Mouse (Mus musculus) frontal cortex, adult (tissue): ENCODE data around the gene Aldh18a1.
"Not testable (repeated sequence)": the region's sequence is repeated elsewhere in the genome, so short reads cannot be mapped to it uniquely, and the experiment has no call there.

ENCODE experiments used
- ATAC-seq: cut with Nextera tagmentation; 2 replicates; pipeline ENCODE4 v1.9.2; 2017; ENCODE audit warnings: mild to moderate bottlenecking, moderate library complexity, mixed read lengths; ENCODE audit not compliant: low TSS enrichment

Gene Aldh18a1

DNA sequence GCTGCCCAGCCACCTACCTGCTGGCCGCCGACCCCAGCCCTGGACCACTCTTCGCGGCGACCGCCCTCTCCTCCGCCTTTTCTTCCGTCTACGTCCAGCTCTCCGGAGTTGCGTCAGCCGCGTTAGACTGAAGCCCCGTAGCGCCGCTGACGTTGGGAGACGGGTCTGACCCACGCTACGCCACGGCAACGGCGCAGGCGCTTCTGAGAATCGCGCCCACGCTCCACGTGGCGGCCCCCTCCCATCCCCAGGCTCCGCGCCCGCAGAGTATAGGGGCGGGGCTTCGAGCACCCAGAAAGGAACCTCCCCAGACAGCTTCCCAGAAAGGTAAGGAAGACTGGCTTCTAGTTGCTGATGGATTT is at the start of gene Aldh18a1:
TSS of gene Aldh18a1 (minus strand) at position 171 of the 362 bp plus-strand sequence.
- ATAC-seq = peak; percentile 91

GRCm38 (mm10) chr19:40637601-40638000 is 49.3 kb upstream of the Aldh18a1 start:
- ATAC-seq = no peak

GRCm38 (mm10) chr19:40637091-40637490 is 48.8 kb upstream of the Aldh18a1 start:
- no peak for ATAC-seq

DNA sequence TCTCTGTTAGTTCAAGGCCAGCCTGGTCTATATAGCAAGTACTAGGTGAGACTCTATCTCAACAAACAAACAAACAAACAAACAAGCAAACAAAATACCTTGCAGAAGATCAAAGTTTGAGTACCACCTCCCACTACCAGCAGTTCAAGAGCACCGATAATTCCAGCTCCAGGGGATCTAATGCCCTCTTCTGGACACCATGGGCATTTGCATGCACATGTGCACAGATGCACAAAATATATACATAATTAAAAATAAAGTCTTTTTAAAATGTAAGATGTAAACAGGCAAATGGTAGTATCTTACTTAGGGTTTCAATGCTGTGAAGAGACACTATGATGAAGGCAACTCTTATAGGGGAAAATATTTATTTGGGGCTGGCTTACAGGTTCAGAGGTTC is 44.9 kb upstream of the Aldh18a1 start:
- ATAC-seq = no peak

DNA sequence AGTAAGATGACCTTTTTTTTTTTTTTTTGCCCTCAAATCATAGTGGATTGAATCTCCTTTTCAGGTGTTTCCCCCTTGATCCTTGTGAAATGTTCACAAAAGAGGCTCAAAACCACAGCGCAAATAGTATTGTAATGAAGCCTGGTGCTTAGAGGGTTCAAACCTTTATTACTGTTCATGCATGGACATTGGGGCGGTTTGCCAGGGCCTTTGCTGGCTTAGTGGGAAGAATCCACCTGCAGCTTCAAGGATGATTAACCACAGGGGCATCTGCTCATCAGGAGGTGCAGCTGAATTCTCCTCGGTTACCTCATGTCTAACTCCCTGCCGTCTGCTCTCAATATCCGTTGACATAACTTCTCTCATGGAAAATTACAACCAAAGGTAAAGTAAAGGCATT is 44.4 kb upstream of the Aldh18a1 start:
- ATAC-seq = no peak

DNA sequence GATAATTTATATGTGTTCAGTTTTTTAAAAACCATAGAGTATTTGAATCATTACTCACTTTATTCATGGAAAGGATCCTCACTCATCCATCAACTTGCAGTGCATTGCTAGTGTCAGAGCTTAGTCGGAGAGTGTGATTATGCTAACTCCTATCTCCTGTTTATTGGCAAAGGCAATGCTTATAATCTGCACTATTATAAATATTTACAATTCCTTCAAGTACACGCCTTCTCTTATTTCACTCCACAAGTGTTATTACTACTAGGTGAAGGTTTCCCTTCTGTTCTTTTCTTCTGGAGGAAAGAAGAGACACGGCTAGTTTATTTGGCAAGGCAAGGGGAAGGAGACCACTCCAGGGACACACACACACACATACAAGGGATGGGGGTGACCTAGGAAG is 43.9 kb upstream of the Aldh18a1 start:
- no peak for ATAC-seq

- peak; percentile 24 for ATAC-seq
Measured at GRCm38 (mm10) chr19:40630606-40631005, 42.3 kb upstream of the Aldh18a1 start.

DNA sequence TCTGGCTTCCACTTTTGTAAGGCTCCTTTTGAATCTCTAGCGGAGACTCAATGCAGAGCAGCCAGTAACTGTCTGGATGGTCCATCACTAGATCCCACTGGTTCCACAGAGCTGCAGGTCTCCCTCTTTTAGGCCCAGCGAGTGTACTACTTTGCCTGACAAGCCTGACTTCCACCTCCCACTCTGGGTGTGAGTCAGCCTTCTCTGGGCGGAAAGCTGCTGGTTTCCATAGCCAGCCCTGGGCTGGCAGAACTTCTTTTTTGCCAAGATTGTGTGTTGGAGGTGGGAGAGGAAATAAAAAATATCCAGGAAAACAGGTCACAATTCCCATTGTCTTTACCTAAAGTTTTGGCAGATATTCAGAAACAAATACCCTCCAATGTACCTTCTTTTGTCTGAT is 41.8 kb upstream of the Aldh18a1 start:
- ATAC-seq = peak; percentile 99

DNA sequence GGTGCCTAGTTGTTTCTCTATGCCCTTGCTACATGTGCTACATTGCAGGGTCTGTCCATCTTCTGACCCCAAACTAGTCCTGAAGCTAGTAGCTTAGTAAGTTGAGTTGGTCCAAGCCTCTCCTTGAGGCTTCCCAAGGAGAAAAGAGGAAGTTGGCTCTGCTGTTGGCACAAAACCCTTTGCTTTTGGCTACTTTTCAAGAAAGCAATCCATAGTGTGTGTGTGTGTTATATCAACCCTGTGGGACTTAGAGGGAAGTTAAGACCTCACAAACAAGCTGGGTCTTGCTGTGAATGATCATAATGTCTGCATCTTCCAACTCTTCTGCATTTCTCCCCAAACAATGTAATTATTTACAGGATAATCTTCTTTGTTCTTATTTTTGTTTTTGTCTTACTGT is 40.7 kb upstream of the Aldh18a1 start:
- ATAC-seq = no peak

GRCm38 (mm10) chr19:40625935-40626334 is 37.7 kb upstream of the Aldh18a1 start:
- no peak for ATAC-seq

- not testable (repeated sequence) for ATAC-seq
Measured at GRCm38 (mm10) chr19:40621616-40622015, 33.4 kb upstream of the Aldh18a1 start.

DNA sequence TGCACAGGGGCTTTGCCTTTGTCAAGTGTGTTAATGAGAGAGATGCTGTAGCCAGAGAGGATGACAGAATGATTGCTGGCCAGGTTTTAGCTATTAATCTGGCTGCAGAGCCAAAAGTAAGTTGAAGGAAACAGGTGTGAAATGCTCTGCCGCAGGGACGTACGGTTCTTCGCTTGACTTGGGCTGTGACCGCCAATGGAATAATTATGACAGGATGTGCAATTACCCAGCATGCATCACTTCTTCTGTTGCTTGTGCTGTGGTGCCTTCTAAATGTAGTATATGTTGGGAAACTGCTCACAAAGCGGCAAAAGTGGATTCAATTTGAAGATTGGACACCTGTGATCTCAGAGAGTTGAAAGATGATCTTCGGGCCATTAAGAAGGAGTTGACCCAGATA is 27.8 kb upstream of the Aldh18a1 start:
- ATAC-seq = no peak

GRCm38 (mm10) chr19:40614811-40615210 is 26.5 kb upstream of the Aldh18a1 start:
- no peak for ATAC-seq

GRCm38 (mm10) chr19:40611830-40612506 is 23.7 kb upstream of the Aldh18a1 start, which contains the start of the genes Tctn3 and Entpd1:
Gene Tctn3, minus strand, starts transcription at chr19:40612233.
Gene Entpd1, plus strand, starts transcription at chr19:40612366.
- ATAC-seq = peak; percentile 100

DNA sequence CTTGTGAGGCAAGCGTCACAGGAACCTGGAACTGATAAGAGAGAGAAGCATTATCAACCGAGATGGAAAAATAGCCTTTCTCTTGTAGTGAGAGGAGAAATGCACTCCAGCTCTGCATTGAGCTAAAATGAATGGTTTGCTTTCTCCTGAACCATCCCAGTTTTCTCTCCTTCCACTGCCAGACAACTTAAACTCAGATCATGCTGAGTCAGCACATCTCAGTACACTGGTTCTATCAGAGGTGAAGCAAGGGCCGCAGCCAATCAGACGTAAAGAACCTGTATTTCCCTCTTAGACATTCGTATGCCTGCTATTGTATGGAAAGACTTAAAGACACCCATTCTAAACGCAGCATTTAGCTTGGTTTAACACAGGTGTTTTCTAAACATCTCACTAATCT is 19.4 kb upstream of the Aldh18a1 start:
- no peak for ATAC-seq

DNA sequence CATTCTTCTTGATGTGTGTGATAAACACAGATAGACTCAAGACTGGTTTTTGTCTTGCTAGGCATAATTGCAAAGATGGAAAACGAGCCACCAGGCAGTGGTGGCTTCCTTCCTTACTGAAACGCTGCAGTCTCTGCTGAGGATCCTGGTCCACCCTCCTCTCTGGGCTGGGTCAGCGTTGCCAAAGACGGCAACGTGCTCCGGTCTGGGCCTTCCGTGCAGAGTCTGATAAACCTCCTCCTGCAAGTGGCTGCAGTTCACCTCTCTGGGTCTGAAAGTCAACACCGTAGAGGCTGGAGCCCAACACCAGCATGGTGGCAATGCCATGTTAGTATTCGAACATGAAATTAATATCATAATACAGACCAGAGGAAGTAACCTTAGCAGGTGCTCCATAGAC is 16.9 kb upstream of the Aldh18a1 start:
- no peak for ATAC-seq

GRCm38 (mm10) chr19:40601870-40602269 is 13.6 kb upstream of the Aldh18a1 start:
- no peak for ATAC-seq

- not testable (repeated sequence) for ATAC-seq
Measured at GRCm38 (mm10) chr19:40600846-40601245, 12.6 kb upstream of the Aldh18a1 start.

GRCm38 (mm10) chr19:40595831-40596230 is 7.6 kb upstream of the Aldh18a1 start:
- ATAC-seq = no peak

DNA sequence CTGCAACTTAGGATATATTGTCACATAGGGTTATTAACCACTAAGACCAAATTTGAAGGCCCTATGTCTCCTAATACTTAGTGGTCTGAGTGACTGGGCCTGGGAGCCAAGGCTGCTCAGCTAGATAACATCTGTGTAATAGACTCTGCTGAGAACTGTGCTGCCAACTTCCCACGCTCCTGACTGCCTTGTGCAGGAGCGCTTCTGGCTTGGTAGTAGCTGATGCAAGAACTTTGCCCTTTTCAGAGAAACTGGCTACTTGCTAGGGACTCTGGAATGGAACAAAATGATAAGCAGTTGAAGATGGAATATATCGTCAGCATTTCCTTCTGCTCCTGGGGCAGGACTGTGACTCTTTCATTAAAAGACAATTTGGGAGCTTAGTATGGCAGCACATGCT is 7.0 kb upstream of the Aldh18a1 start:
- no peak for ATAC-seq

GRCm38 (mm10) chr19:40589530-40589880 is 1.2 kb upstream of the Aldh18a1 start:
- no peak for ATAC-seq

GRCm38 (mm10) chr19:40588847-40589529 is 725 bp upstream of the Aldh18a1 start:
- ATAC-seq = peak; percentile 71

- peak; percentile 63 for ATAC-seq
Measured at GRCm38 (mm10) chr19:40587491-40588292, 571 bp downstream of the Aldh18a1 start.
